Mouse (Mus musculus) c-Kit-positive CD71-negative TER-119-negative erythroid progenitor cells, embryonic 14.5 days (primary cell): Measurements from ENCODE around the gene Kcns1.

ENCODE experiments used
- DNase-seq: peaks from one replicate; pipeline ENCODE4 v3.0.0-alpha.2; 2013; ENCODE audit warnings: low read depth

Gene Kcns1

GRCm38 (mm10) chr2:164170326-164170725 is 587 bp downstream of the Kcns1 start:
- DNase-seq, result no peak

- no peak for DNase-seq
Measured at GRCm38 (mm10) chr2:164168571-164168946, 2.4 kb downstream of the Kcns1 start.

- no peak for DNase-seq
Measured at GRCm38 (mm10) chr2:164167752-164168570, 3.0 kb downstream of the Kcns1 start.

GRCm38 (mm10) chr2:164164941-164165340 is 6.0 kb downstream of the Kcns1 start:
- no peak for DNase-seq

GRCm38 (mm10) chr2:164161515-164162055 is 9.3 kb downstream of the Kcns1 start:
- no peak for DNase-seq

GRCm38 (mm10) chr2:164158838-164159237 is 12.1 kb downstream of the Kcns1 start:
- DNase-seq, result no peak

GRCm38 (mm10) chr2:164156158-164156557 is 14.8 kb downstream of the Kcns1 start:
- DNase-seq, result no peak

GRCm38 (mm10) chr2:164154007-164154406 is 16.9 kb downstream of the Kcns1 start:
- no peak for DNase-seq

GRCm38 (mm10) chr2:164152341-164152740 is 18.6 kb downstream of the Kcns1 start:
- DNase-seq, result no peak

GRCm38 (mm10) chr2:164150086-164150760 is 20.7 kb downstream of the Kcns1 start:
- DNase-seq, result no peak

- DNase-seq, result no peak
Measured at GRCm38 (mm10) chr2:164146556-164146955, 24.4 kb downstream of the Kcns1 start.

- DNase-seq, result no peak
Measured at GRCm38 (mm10) chr2:164144541-164144940, 26.4 kb downstream of the Kcns1 start.

GRCm38 (mm10) chr2:164144025-164144424 is 26.9 kb downstream of the Kcns1 start:
- no peak for DNase-seq

- DNase-seq, result no peak
Measured at GRCm38 (mm10) chr2:164142021-164142420, 28.9 kb downstream of the Kcns1 start.

- DNase-seq, result no peak
Measured at GRCm38 (mm10) chr2:164137754-164138153, 33.2 kb downstream of the Kcns1 start.

- DNase-seq, result no peak
Measured at GRCm38 (mm10) chr2:164136393-164136792, 34.5 kb downstream of the Kcns1 start.

- DNase-seq, result no peak
Measured at GRCm38 (mm10) chr2:164135367-164135766, 35.5 kb downstream of the Kcns1 start.

- DNase-seq, result no peak
Measured at GRCm38 (mm10) chr2:164134563-164134962, 36.4 kb downstream of the Kcns1 start.

- DNase-seq, result no peak
Measured at GRCm38 (mm10) chr2:164131586-164131985, 39.3 kb downstream of the Kcns1 start.

GRCm38 (mm10) chr2:164128576-164129411 is 42.1 kb downstream of the Kcns1 start:
- no peak for DNase-seq

- no peak for DNase-seq
Measured at GRCm38 (mm10) chr2:164127297-164127696, 43.6 kb downstream of the Kcns1 start.

- no peak for DNase-seq
Measured at GRCm38 (mm10) chr2:164126533-164126955, 44.4 kb downstream of the Kcns1 start.
